Mouse (Mus musculus) lung, embryonic 15.5 days (tissue): ENCODE measurements around the gene Mr1. TPM values are rescaled to one million over a fixed set of nuclear protein-coding genes. Genes with fewer than 3 reads are reported as not detected.

Source experiments
- ATAC-seq: fragments of 200-750 bp; cut with Nextera tagmentation; 2 replicates; pipeline ENCODE4 v1.8.0; 2017; ENCODE audit warnings: moderate number of reproducible peaks, borderline replicate concordance; ENCODE audit not compliant: low FRiP score, low TSS enrichment; ENCODE audit errors: extremely low read depth
- H3K27ac ChIP-seq: fragments of 300-500 bp; sonication (generic); 2 replicates; pipeline ENCODE4 v1.5.1; 2015; ENCODE audit warnings: moderate library complexity, mild to moderate bottlenecking, inconsistent platforms
- H3K27me3 ChIP-seq: fragments of 300-500 bp; sonication (generic); 2 replicates; pipeline ENCODE4 v1.6.1; 2015; ENCODE audit warnings: inconsistent platforms
- H3K36me3 ChIP-seq: fragments of 300-500 bp; sonication (generic); 2 replicates; pipeline ENCODE4 v1.6.1; 2015; ENCODE audit warnings: inconsistent platforms
- H3K4me1 ChIP-seq: fragments of 300-500 bp; sonication (generic); 2 replicates; pipeline ENCODE4 v1.6.1; 2015; ENCODE audit warnings: inconsistent platforms
- H3K4me2 ChIP-seq: fragments of 300-500 bp; sonication (generic); 2 replicates; pipeline ENCODE4 v1.6.1; 2015; ENCODE audit warnings: inconsistent platforms, mild to moderate bottlenecking, moderate library complexity
- H3K4me3 ChIP-seq: fragments of 300-500 bp; sonication (generic); 2 replicates; pipeline ENCODE4 v1.5.1; 2015; ENCODE audit warnings: mild to moderate bottlenecking, inconsistent platforms
- H3K9ac ChIP-seq: fragments of 300-500 bp; sonication (generic); 2 replicates; pipeline ENCODE4 v1.6.1; 2015; ENCODE audit warnings: inconsistent platforms
- H3K9me3 ChIP-seq: fragments of 300-500 bp; sonication (generic); 2 replicates; pipeline ENCODE4 v1.6.1; 2016; ENCODE audit warnings: inconsistent platforms
- WGBS: fragments of 180-500 bp; shearing (Covaris S2); methylation state at CpG from one replicate; pipeline ENCODE4 v1.1.7; 2015; 5-methylcytosine and 5-hydroxymethylcytosine counted together
- polyA plus RNA-seq: library from polyadenylated mRNA; unstranded; fragments of >200 nt; fragmentation: Nextera tagmentation; extraction: Ambion mirVana; gene quantifications from 2 replicates; pipeline ENCODE4 v1.2.1, GENCODE M21; 2015

Gene Mr1
- polyA plus RNA-seq, 1 experiment from 2014 or later = 12.1 TPM

- Histone ChIP-seq H3K9ac (no peak overlapping the region), H3K27me3 (no peaks in the 10 kb centered on the region), H3K27ac (no peak overlapping the region), H3K9me3 (no peaks in the 10 kb centered on the region), H3K4me3 (no peak overlapping the region), H3K36me3 (no peaks in the 10 kb centered on the region), H3K4me2 (no peak overlapping the region), H3K4me1 (peaks cover 89% of the 10 kb centered on the region)
- no peak for ATAC-seq
- 77% methylated on average over 1 of the region's 1 CpGs for WGBS
Measured at GRCm38 (mm10) chr1:155090736-155091135, 55.9 kb downstream of the Mr1 start.

GRCm38 (mm10) chr1:155090327-155090726, 56.3 kb downstream of the Mr1 start:
- no peaks in the 10 kb centered on the region for H3K27me3 ChIP-seq
- no peak for ATAC-seq
- H3K4me2 ChIP-seq = no peak overlapping the region
- no peaks in the 10 kb centered on the region for H3K9me3 ChIP-seq
- H3K27ac ChIP-seq = no peak overlapping the region
- 85% methylated on average over 7 of the region's 7 CpGs for WGBS
- H3K9ac ChIP-seq = no peak overlapping the region
- H3K36me3 ChIP-seq = no peaks in the 10 kb centered on the region
- no peak overlapping the region for H3K4me3 ChIP-seq
- peaks cover 89% of the 10 kb centered on the region for H3K4me1 ChIP-seq

GRCm38 (mm10) chr1:155088847-155089603, 57.6 kb downstream of the Mr1 start:
- no peaks in the 10 kb centered on the region for H3K27me3 ChIP-seq
- no peak overlapping the region for H3K4me3 ChIP-seq
- peak overlapping the region; percentile 64 for H3K27ac ChIP-seq
- no peak for ATAC-seq
- peaks cover 92% of the 10 kb centered on the region for H3K4me1 ChIP-seq
- no peaks in the 10 kb centered on the region for H3K9me3 ChIP-seq
- H3K4me2 ChIP-seq = no peak overlapping the region
- 21% methylated on average over 16 of the region's 16 CpGs for WGBS
- H3K9ac ChIP-seq = no peak overlapping the region
- H3K36me3 ChIP-seq = no peaks in the 10 kb centered on the region

- Histone ChIP-seq H3K27me3 (no peaks in the 10 kb centered on the region), H3K36me3 (no peaks in the 10 kb centered on the region), H3K4me1 (peaks cover 86% of the 10 kb centered on the region), H3K9me3 (no peaks in the 10 kb centered on the region), H3K27ac (no peak overlapping the region), H3K4me3 (no peak overlapping the region), H3K4me2 (no peak overlapping the region), H3K9ac (no peak overlapping the region)
- ATAC-seq = no peak
- 81% methylated on average over 4 of the region's 4 CpGs for WGBS
Measured at GRCm38 (mm10) chr1:155088046-155088445, 58.6 kb downstream of the Mr1 start.

GRCm38 (mm10) chr1:155086893-155087292, 59.7 kb downstream of the Mr1 start:
- no peak overlapping the region for H3K9ac ChIP-seq
- H3K4me1 ChIP-seq = peaks cover 86% of the 10 kb centered on the region
- no peak for ATAC-seq
- no peak overlapping the region for H3K4me3 ChIP-seq
- no peaks in the 10 kb centered on the region for H3K27me3 ChIP-seq
- H3K4me2 ChIP-seq = no peak overlapping the region
- WGBS = 17% methylated on average over 4 of the region's 4 CpGs
- H3K9me3 ChIP-seq = no peaks in the 10 kb centered on the region
- H3K27ac ChIP-seq = peak overlapping the region; percentile 51
- no peaks in the 10 kb centered on the region for H3K36me3 ChIP-seq

- Histone ChIP-seq H3K4me2 (no peak overlapping the region), H3K27ac (peak overlapping the region; percentile 51), H3K27me3 (no peaks in the 10 kb centered on the region), H3K36me3 (no peaks in the 10 kb centered on the region), H3K4me3 (no peak overlapping the region), H3K9me3 (no peaks in the 10 kb centered on the region), H3K4me1 (peaks cover 85% of the 10 kb centered on the region), H3K9ac (no peak overlapping the region)
- ATAC-seq = no peak
- 22% methylated on average over 7 of the region's 7 CpGs for WGBS
Measured at GRCm38 (mm10) chr1:155086416-155086815, 60.2 kb downstream of the Mr1 start.

GRCm38 (mm10) chr1:155084839-155085238, 61.8 kb downstream of the Mr1 start:
- no peak for ATAC-seq
- H3K9me3 ChIP-seq = no peaks in the 10 kb centered on the region

GRCm38 (mm10) chr1:155083271-155084265, 63.0 kb downstream of the Mr1 start:
- ATAC-seq = peak; percentile 93
- no peaks in the 10 kb centered on the region for H3K36me3 ChIP-seq
- H3K27me3 ChIP-seq = no peaks in the 10 kb centered on the region
- peaks cover 61% of the 10 kb centered on the region for H3K4me1 ChIP-seq
- H3K27ac ChIP-seq = peak overlapping the region; percentile 97
- peak overlapping the region; percentile 42 for H3K4me3 ChIP-seq
- H3K9ac ChIP-seq = peak overlapping the region; percentile 48
- no peaks in the 10 kb centered on the region for H3K9me3 ChIP-seq
- H3K4me2 ChIP-seq = peak overlapping the region; percentile 82
- WGBS = 1% methylated on average over 45 of the region's 77 CpGs

More at GRCm38 (mm10) chr1:155084839-155085238, 61.8 kb downstream of the Mr1 start:
- Histone ChIP-seq H3K27me3 (no peaks in the 10 kb centered on the region), H3K4me1 (peaks cover 74% of the 10 kb centered on the region), H3K4me2 (no peak overlapping the region), H3K9ac (no peak overlapping the region), H3K36me3 (no peaks in the 10 kb centered on the region), H3K4me3 (no peak overlapping the region), H3K27ac (no peak overlapping the region)
- 57% methylated on average over 8 of the region's 8 CpGs for WGBS

GRCm38 (mm10) chr1:155082965-155083268, 63.7 kb downstream of the Mr1 start:
- Histone ChIP-seq H3K27me3 (no peaks in the 10 kb centered on the region), H3K36me3 (no peaks in the 10 kb centered on the region), H3K4me1 (peaks cover 62% of the 10 kb centered on the region), H3K9ac (peak overlapping the region; percentile 48), H3K27ac (peak overlapping the region; percentile 97), H3K4me2 (peak overlapping the region; percentile 82), H3K9me3 (no peaks in the 10 kb centered on the region), H3K4me3 (peak overlapping the region; percentile 42)
- peak; percentile 50; the same call in 1 of the 2 replicates for ATAC-seq
- under 1% methylated on average over 18 of the region's 18 CpGs for WGBS

GRCm38 (mm10) chr1:155082158-155082964, 64.3 kb downstream of the Mr1 start:
- H3K9ac ChIP-seq = peak overlapping the region; percentile 48
- no peaks in the 10 kb centered on the region for H3K36me3 ChIP-seq
- peak overlapping the region; percentile 97 for H3K27ac ChIP-seq
- no peaks in the 10 kb centered on the region for H3K27me3 ChIP-seq
- no peak for ATAC-seq
- peak overlapping the region; percentile 82 for H3K4me2 ChIP-seq
- no peaks in the 10 kb centered on the region for H3K9me3 ChIP-seq
- peaks cover 64% of the 10 kb centered on the region for H3K4me1 ChIP-seq
- 10% methylated on average over 11 of the region's 11 CpGs for WGBS
- H3K4me3 ChIP-seq = peak overlapping the region; percentile 42

- no peak overlapping the region for H3K9ac ChIP-seq
- H3K27me3 ChIP-seq = no peaks in the 10 kb centered on the region
- H3K4me1 ChIP-seq = peaks cover 44% of the 10 kb centered on the region
- no peak overlapping the region for H3K4me2 ChIP-seq
- H3K27ac ChIP-seq = no peak overlapping the region
- H3K36me3 ChIP-seq = no peaks in the 10 kb centered on the region
- no peaks in the 10 kb centered on the region for H3K9me3 ChIP-seq
- WGBS = 45% methylated on average over 3 of the region's 3 CpGs
- no peak overlapping the region for H3K4me3 ChIP-seq
- ATAC-seq = peak; percentile 37; the same call in 1 of the 2 replicates
Measured at GRCm38 (mm10) chr1:155077675-155078074, 68.9 kb downstream of the Mr1 start.
